Mouse (Mus musculus): ENCODE data around the gene Strn3. TPM values are rescaled to one million over a fixed set of nuclear protein-coding genes. Genes with fewer than 3 reads are reported as not detected.

The Strn3 gene
- total and polyA plus RNA-seq, 2 experiments from 2014 or later: 30.8 to 92.8 TPM

DNA sequence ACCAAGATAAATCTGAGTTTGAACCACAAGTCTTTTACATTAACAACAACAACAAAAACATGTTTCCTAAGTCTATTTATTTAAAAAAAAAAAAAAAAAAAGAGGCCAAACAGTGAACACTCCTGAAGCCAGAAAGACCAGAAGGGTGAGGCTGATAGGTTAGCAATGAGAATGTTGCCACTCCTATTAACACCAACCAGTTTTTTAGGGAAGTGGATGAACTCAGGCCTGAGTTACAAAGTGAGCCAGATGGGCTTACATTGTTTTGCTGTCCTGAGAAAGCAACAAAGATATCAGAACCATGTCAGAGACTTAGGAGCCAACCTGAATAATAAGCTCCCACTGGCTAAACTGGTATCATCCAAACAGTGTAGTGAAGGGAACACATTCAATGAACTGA lies 71.1 kb downstream of the Strn3 start:
- TF ChIP-seq CTCF (IDR thresholded peaks at IDR 0.05; ENCODE audit: low read depth): no peak
- H3K27me3 ChIP-seq (ENCODE audit: insufficient read depth, low read length): no peaks in the 10 kb centered on the region
- H3K4me1 ChIP-seq (ENCODE audit: insufficient read depth): no peaks in the 10 kb centered on the region
- H3K9ac ChIP-seq: no peak overlapping the region
- H3K4me3 ChIP-seq (ENCODE audit: low read depth, low read length): no peak overlapping the region
- no peak overlapping the region for H3K4me2 ChIP-seq (ENCODE audit: low read depth)
- H3K36me3 ChIP-seq (ENCODE audit: insufficient read depth): peaks cover 14% of the 10 kb centered on the region
- no peak for DNase-seq
- H3K27ac ChIP-seq (ENCODE audit: low read depth, low read length): no peak overlapping the region
- no peak for ATAC-seq
- H3K9me3 ChIP-seq (ENCODE audit: low read length): no peaks in the 10 kb centered on the region

DNA sequence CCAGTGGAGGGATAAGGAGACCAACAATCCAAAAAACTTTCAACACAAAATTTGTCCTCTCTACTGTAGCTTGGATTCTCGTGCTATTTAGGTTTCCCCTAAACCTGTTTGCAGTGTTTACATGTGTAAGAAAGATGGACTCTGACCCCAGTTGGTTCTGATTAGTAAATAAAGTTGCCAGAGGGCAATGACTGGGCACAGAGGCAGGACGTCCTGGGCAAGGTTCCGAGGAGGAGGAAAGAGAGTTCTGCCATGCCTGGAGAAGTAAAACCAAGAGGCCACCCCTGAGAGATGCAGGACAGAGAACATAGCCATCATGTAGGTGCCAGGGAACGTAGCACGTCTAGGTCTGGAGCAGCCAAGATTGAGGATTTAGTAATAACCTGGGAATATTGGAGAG lies 79.3 kb downstream of the Strn3 start:
- Histone ChIP-seq H3K4me1 (ENCODE audit: insufficient read depth) (no peaks in the 10 kb centered on the region), H3K9me3 (ENCODE audit: low read length) (no peaks in the 10 kb centered on the region), H3K9ac (no peak overlapping the region), H3K4me3 (ENCODE audit: low read depth, low read length) (no peak overlapping the region), H3K27me3 (ENCODE audit: insufficient read depth, low read length) (no peaks in the 10 kb centered on the region), H3K27ac (ENCODE audit: low read depth, low read length) (no peak overlapping the region), H3K4me2 (ENCODE audit: low read depth) (no peak overlapping the region), H3K36me3 (ENCODE audit: insufficient read depth) (peaks cover 27% of the 10 kb centered on the region)
- DNase-seq: no peak
- 93% methylated on average over 5 of the region's 5 CpGs for WGBS
- TF ChIP-seq CTCF (IDR thresholded peaks at IDR 0.05; ENCODE audit: low read depth): no peak
- no peak for ATAC-seq

DNA sequence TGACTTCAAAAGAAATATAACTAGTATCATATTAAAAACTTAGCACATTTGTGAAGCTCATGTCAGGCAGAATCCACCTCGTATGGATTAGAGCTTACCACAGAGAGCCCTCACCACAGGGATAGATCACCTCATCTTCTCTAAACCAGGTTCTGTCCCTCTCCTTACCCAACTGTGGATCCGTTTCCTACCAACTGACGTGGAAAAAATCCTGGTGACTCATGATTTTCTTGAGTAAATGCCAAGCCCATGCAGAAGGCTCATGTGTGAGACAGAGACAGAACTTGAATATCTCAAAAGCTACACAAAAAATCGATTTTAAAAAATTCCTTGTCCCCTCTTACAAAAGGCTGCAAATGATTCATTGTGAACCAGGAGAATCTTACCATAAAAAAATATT lies 85.6 kb downstream of the Strn3 start:
- peaks cover 12% of the 10 kb centered on the region; the same call in 1 of the 2 replicates for H3K36me3 ChIP-seq (ENCODE audit: insufficient read depth)
- no peaks in the 10 kb centered on the region for H3K4me1 ChIP-seq (ENCODE audit: insufficient read depth)
- no peak overlapping the region for H3K27ac ChIP-seq (ENCODE audit: low read depth, low read length)
- no peaks in the 10 kb centered on the region for H3K9me3 ChIP-seq (ENCODE audit: low read length)
- H3K9ac ChIP-seq: no peak overlapping the region
- ATAC-seq (no peak), DNase-seq (no peak)
- no peak overlapping the region for H3K4me2 ChIP-seq (ENCODE audit: low read depth)
- no peaks in the 10 kb centered on the region for H3K27me3 ChIP-seq (ENCODE audit: insufficient read depth, low read length)
- H3K4me3 ChIP-seq (ENCODE audit: low read depth, low read length): no peak overlapping the region
- 73% methylated on average over 4 of the region's 4 CpGs for WGBS
- TF ChIP-seq CTCF (IDR thresholded peaks at IDR 0.05; ENCODE audit: low read depth): no peak

DNA sequence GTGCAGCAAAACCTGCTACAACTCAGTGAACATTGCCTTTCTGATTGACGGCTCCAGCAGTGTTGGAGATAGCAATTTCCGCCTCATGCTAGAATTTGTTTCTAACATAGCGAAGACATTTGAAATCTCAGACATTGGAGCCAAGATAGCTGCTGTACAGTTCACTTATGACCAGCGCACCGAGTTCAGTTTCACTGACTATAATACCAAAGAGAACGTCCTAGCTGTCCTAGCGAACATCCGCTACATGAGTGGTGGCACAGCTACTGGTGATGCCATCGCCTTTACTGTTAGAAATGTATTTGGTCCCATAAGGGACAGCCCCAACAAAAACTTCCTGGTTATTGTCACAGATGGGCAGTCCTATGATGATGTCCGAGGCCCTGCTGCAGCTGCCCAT lies 88.4 kb downstream of the Strn3 start:
- H3K4me1 ChIP-seq (ENCODE audit: insufficient read depth): no peaks in the 10 kb centered on the region
- TF ChIP-seq CTCF (IDR thresholded peaks at IDR 0.05; ENCODE audit: low read depth): no peak
- 93% methylated on average over 10 of the region's 10 CpGs for WGBS
- H3K27ac ChIP-seq (ENCODE audit: low read depth, low read length): no peak overlapping the region
- ATAC-seq (no peak), DNase-seq (no peak)
- H3K4me2 ChIP-seq (ENCODE audit: low read depth): no peak overlapping the region
- no peak overlapping the region for H3K9ac ChIP-seq
- peaks cover 4% of the 10 kb centered on the region; the same call in 1 of the 2 replicates for H3K36me3 ChIP-seq (ENCODE audit: insufficient read depth)
- H3K4me3 ChIP-seq (ENCODE audit: low read depth, low read length): no peak overlapping the region
- H3K9me3 ChIP-seq (ENCODE audit: low read length): no peaks in the 10 kb centered on the region
- H3K27me3 ChIP-seq (ENCODE audit: insufficient read depth, low read length): no peaks in the 10 kb centered on the region

DNA sequence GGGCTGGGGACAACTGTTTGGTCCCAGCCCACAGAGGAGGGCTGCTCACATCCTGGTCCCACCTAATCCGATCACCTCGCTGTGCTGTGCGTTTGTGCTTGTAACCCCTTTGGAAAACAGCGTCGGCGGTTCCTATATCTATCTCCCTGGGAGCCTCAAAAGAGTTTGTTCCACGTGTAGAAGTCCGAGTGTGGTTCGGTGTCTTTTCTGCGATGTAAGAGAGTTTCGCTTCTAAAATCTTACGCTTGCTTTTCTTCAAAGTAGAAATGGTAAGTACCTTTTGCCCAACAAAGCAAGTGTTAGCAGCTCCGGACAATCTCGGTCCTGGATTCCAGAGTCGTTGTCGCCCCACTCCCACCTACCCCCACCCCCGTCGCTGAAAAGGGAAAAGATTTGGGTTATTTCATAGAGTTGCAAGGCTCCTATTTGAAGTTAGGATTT lies 97.6 kb downstream of the Strn3 start:
- peaks cover 5% of the 10 kb centered on the region; the same call in 1 of the 2 replicates for H3K4me1 ChIP-seq (ENCODE audit: insufficient read depth)
- H3K27me3 ChIP-seq (ENCODE audit: insufficient read depth, low read length): peaks cover 9% of the 10 kb centered on the region
- ATAC-seq (no peak; the same call in 1 of the 2 replicates), DNase-seq (peak; percentile 25)
- H3K27ac ChIP-seq (ENCODE audit: low read depth, low read length): no peak overlapping the region
- peak overlapping the region; percentile 97 for H3K4me2 ChIP-seq (ENCODE audit: low read depth)
- WGBS: 2% methylated on average over 18 of the region's 18 CpGs
- peak overlapping the region; percentile 73 for H3K4me3 ChIP-seq (ENCODE audit: low read depth, low read length)
- no peaks in the 10 kb centered on the region for H3K9me3 ChIP-seq (ENCODE audit: low read length)
- H3K36me3 ChIP-seq (ENCODE audit: insufficient read depth): no peaks in the 10 kb centered on the region
- TF ChIP-seq CTCF (IDR thresholded peaks at IDR 0.05; ENCODE audit: low read depth): no peak
- H3K9ac ChIP-seq: peak overlapping the region; percentile 60

DNA sequence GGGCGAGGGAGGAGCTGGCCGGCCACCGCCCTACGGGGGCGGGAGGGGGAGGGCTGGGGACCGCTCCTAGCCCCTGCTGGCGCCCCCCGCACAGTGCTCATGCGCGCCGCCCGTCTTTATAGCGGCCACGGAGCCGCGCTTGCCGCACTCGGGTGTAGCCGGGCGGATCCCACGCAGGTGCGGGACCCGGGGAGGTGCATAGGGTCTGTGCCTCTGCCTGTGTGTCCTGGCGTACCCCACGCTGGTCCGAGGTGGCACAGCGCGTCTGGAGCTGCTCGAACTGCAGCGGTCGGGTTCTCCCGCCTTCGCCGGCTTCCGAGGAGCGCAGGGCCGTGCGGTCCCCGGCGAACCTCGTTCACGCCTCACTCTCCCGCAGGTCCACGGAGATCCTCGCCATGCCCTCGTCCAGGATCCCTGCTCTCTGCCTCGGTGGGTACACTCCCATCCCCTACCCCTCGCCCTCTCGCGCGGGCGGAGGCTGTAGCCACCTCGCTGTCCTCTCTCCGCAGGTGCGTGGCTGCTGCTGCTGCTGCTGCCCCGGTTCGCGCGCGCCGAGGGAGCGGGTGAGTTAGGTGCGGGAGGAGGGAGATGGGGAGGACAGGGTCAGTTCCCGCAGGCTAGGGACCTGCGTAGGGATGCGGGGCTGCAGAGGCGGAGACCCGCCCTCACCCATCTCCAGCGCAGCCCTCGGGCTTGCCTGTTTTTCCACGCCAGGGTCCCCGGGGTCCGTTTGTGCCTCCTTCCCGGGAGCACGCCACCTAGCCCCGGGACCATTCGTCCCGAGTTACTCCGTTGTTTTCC lies 98.3 kb downstream of the Strn3 start, which contains the start of gene Coch:
Gene Coch, plus strand, starts transcription at position 113 of the 801 bp plus-strand sequence.
- under 1% methylated on average over 64 of the region's 79 CpGs for WGBS
- no peaks in the 10 kb centered on the region for H3K36me3 ChIP-seq (ENCODE audit: insufficient read depth)
- no peak within 1 kb of the TSS for H3K27ac ChIP-seq (ENCODE audit: low read depth, low read length)
- H3K4me3 ChIP-seq (ENCODE audit: low read depth, low read length): peak within 1 kb of the TSS; percentile 73
- peak within 1 kb of the TSS; percentile 97 for H3K4me2 ChIP-seq (ENCODE audit: low read depth)
- H3K27me3 ChIP-seq (ENCODE audit: insufficient read depth, low read length): peaks cover 9% of the 10 kb centered on the region
- DNase-seq: peak; percentile 66
- peaks cover 5% of the 10 kb centered on the region; the same call in 1 of the 2 replicates for H3K4me1 ChIP-seq (ENCODE audit: insufficient read depth)
- H3K9ac ChIP-seq: peak within 1 kb of the TSS; percentile 60
- no peaks in the 10 kb centered on the region for H3K9me3 ChIP-seq (ENCODE audit: low read length)
- TF ChIP-seq CTCF (IDR thresholded peaks at IDR 0.05; ENCODE audit: low read depth): no peak
- peak; percentile 88 for ATAC-seq

DNA sequence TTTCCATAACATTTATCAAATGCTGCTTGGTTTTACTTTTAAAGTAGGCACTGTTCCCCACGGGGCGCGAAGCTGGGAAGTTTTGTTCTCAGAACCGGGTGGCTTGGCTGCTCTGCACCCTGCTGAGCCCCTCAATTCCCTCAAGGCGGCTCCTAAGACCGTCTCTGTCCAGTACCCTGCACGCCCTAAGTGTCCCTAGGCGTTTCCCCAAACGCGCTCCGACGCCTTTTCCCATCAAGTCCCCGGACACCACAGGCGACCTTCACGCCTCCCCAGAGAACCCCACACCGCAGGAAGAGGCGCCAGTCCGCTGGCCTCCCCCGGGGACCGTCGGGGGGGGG lies 98.8 kb downstream of the Strn3 start:
- no peak for DNase-seq
- ATAC-seq: peak; percentile 18; the same call in 1 of the 2 replicates

More for the DNA sequence above, 98.8 kb downstream of the Strn3 start:
- Histone ChIP-seq H3K4me2 (ENCODE audit: low read depth) (peak overlapping the region; percentile 97), H3K36me3 (ENCODE audit: insufficient read depth) (no peaks in the 10 kb centered on the region), H3K9me3 (ENCODE audit: low read length) (no peaks in the 10 kb centered on the region), H3K9ac (peak overlapping the region; percentile 60), H3K27me3 (ENCODE audit: insufficient read depth, low read length) (peaks cover 9% of the 10 kb centered on the region), H3K4me1 (ENCODE audit: insufficient read depth) (peaks cover 5% of the 10 kb centered on the region; the same call in 1 of the 2 replicates), H3K27ac (ENCODE audit: low read depth, low read length) (no peak overlapping the region), H3K4me3 (ENCODE audit: low read depth, low read length) (peak overlapping the region; percentile 73)
- no peak for TF ChIP-seq CTCF (IDR thresholded peaks at IDR 0.05; ENCODE audit: low read depth)
- WGBS: under 1% methylated on average over 20 of the region's 21 CpGs
